Mouse (Mus musculus): Measurements from ENCODE around the gene Eif2ak4. TPM values are rescaled to one million over a fixed set of nuclear protein-coding genes. Genes with fewer than 3 reads are reported as not detected.
A peak's percentile ranks its signal among the peaks of the same experiment; 100 is the strongest.

The Eif2ak4 gene
- polyA plus RNA-seq, 2 experiments = 3.7 to 6.3 TPM

GRCm38 (mm10) chr2:118353916-118354403 lies 34.5 kb upstream of the Eif2ak4 start:
- H3K4me2 ChIP-seq (ENCODE audit: low read depth) = no peak overlapping the region
- no peak overlapping the region for H3K9ac ChIP-seq (replicated peaks)
- TF ChIP-seq CTCF (IDR thresholded peaks at IDR 0.05; ENCODE audit: low read depth) = no peak
- no peak for TF ChIP-seq EP300 (IDR thresholded peaks at IDR 0.05; ENCODE audit: low read depth)
- WGBS (ENCODE audit: insufficient replicate concordance) = 60% methylated on average over 4 of the region's 4 CpGs
- no peaks in the 10 kb centered on the region for H3K9me3 ChIP-seq (ENCODE audit: control insufficient read depth, low read length)
- H3K4me1 ChIP-seq (replicated peaks; ENCODE audit: control insufficient read depth in 2 of 2, insufficient read depth in 2 of 2, low read length in 1 of 2) = no peaks in the 10 kb centered on the region
- H3K36me3 ChIP-seq (replicated peaks; ENCODE audit: control insufficient read depth, insufficient read depth, low read depth) = no peaks in the 10 kb centered on the region
- ATAC-seq (ENCODE audit: insufficient read depth) (no peak), DNase-seq (ENCODE audit: low read depth in 3 of 3, low spot score in 3 of 3) (no peak)
- H3K27ac ChIP-seq = no peak overlapping the region
- H3K27me3 ChIP-seq (ENCODE audit: control insufficient read depth, insufficient read depth, low read length) = no peaks in the 10 kb centered on the region
- H3K4me3 ChIP-seq (ENCODE audit: insufficient read depth in 1 of 2, low read depth in 2 of 2, low read length in 2 of 2) = no peak overlapping the region

- TF ChIP-seq EP300 (IDR thresholded peaks at IDR 0.05; ENCODE audit: low read depth) (no peak), CTCF (IDR thresholded peaks at IDR 0.05; ENCODE audit: low read depth) (no peak)
- Histone ChIP-seq H3K9ac (replicated peaks) (no peak overlapping the region), H3K4me3 (ENCODE audit: insufficient read depth in 1 of 2, low read depth in 2 of 2, low read length in 2 of 2) (no peak overlapping the region), H3K36me3 (replicated peaks; ENCODE audit: control insufficient read depth, insufficient read depth, low read depth) (no peaks in the 10 kb centered on the region), H3K9me3 (ENCODE audit: control insufficient read depth, low read length) (no peaks in the 10 kb centered on the region), H3K4me1 (replicated peaks; ENCODE audit: control insufficient read depth in 2 of 2, insufficient read depth in 2 of 2, low read length in 1 of 2) (no peaks in the 10 kb centered on the region), H3K4me2 (ENCODE audit: low read depth) (no peak overlapping the region), H3K27ac (no peak overlapping the region), H3K27me3 (ENCODE audit: control insufficient read depth, insufficient read depth, low read length) (no peaks in the 10 kb centered on the region)
- DNase-seq (ENCODE audit: low read depth in 3 of 3, low spot score in 3 of 3) (no peak), ATAC-seq (ENCODE audit: insufficient read depth) (no peak)
- 69% methylated on average over 6 of the region's 6 CpGs for WGBS (ENCODE audit: insufficient replicate concordance)
Observed at GRCm38 (mm10) chr2:118355138-118355719, 33.2 kb upstream of the Eif2ak4 start.

GRCm38 (mm10) chr2:118371841-118372240 lies 16.6 kb upstream of the Eif2ak4 start:
- Histone ChIP-seq H3K36me3 (replicated peaks; ENCODE audit: control insufficient read depth, insufficient read depth, low read depth) (no peaks in the 10 kb centered on the region), H3K4me1 (replicated peaks; ENCODE audit: control insufficient read depth in 2 of 2, insufficient read depth in 2 of 2, low read length in 1 of 2) (no peaks in the 10 kb centered on the region), H3K27me3 (ENCODE audit: control insufficient read depth, insufficient read depth, low read length) (peaks cover 35% of the 10 kb centered on the region), H3K4me2 (ENCODE audit: low read depth) (no peak overlapping the region), H3K27ac (no peak overlapping the region), H3K9ac (replicated peaks) (no peak overlapping the region), H3K9me3 (ENCODE audit: control insufficient read depth, low read length) (no peaks in the 10 kb centered on the region), H3K4me3 (ENCODE audit: insufficient read depth in 1 of 2, low read depth in 2 of 2, low read length in 2 of 2) (no peak overlapping the region)
- ATAC-seq (ENCODE audit: insufficient read depth) = no peak
- WGBS (ENCODE audit: insufficient replicate concordance) = 38% methylated on average over 1 of the region's 1 CpGs
- DNase-seq (ENCODE audit: low read depth in 3 of 3, low spot score in 3 of 3) = no peak
- TF ChIP-seq CTCF (IDR thresholded peaks at IDR 0.05; ENCODE audit: low read depth) = no peak
- TF ChIP-seq EP300 (IDR thresholded peaks at IDR 0.05; ENCODE audit: low read depth) = no peak

DNA sequence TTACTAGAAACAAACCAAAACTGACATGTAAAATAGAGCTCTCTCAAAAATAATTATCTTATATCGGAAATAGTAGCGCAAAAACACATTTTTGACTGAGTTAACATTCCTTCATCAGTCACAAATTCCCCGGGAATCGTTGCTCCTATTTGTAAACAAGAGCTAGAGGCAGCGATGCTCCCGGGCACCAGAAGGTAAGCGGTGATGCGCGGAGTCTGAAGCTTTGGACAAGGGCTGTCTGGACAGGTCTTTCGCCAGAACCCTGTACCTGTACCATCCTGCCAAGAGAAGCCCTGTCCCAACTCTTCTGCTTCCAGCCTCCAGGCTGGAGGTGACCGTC lies 15.9 kb upstream of the Eif2ak4 start:
- H3K9ac ChIP-seq (replicated peaks) = no peak overlapping the region
- no peak for DNase-seq (ENCODE audit: low read depth in 3 of 3, low spot score in 3 of 3)
- TF ChIP-seq CTCF (IDR thresholded peaks at IDR 0.05; ENCODE audit: low read depth) = no peak
- TF ChIP-seq EP300 (IDR thresholded peaks at IDR 0.05; ENCODE audit: low read depth) = no peak
- WGBS (ENCODE audit: insufficient replicate concordance) = 12% methylated on average over 11 of the region's 11 CpGs
- H3K36me3 ChIP-seq (replicated peaks; ENCODE audit: control insufficient read depth, insufficient read depth, low read depth) = no peaks in the 10 kb centered on the region
- H3K9me3 ChIP-seq (ENCODE audit: control insufficient read depth, low read length) = no peaks in the 10 kb centered on the region
- no peak overlapping the region for H3K27ac ChIP-seq
- H3K4me3 ChIP-seq (ENCODE audit: insufficient read depth in 1 of 2, low read depth in 2 of 2, low read length in 2 of 2) = peak overlapping the region; percentile 24 to 46; a peak in 3 of 4 replicates
- ATAC-seq (ENCODE audit: insufficient read depth) = 0 out of 2 replicates have a peak, but pooled peaks have one; percentile 13
- H3K27me3 ChIP-seq (ENCODE audit: control insufficient read depth, insufficient read depth, low read length) = peaks cover 35% of the 10 kb centered on the region
- H3K4me1 ChIP-seq (replicated peaks; ENCODE audit: control insufficient read depth in 2 of 2, insufficient read depth in 2 of 2, low read length in 1 of 2) = no peaks in the 10 kb centered on the region
- peak overlapping the region; percentile 66 for H3K4me2 ChIP-seq (ENCODE audit: low read depth)

- TF ChIP-seq EP300 (IDR thresholded peaks at IDR 0.05; ENCODE audit: low read depth) (no peak), CTCF (IDR thresholded peaks at IDR 0.05; ENCODE audit: low read depth) (no peak)
- peaks cover 35% of the 10 kb centered on the region for H3K27me3 ChIP-seq (ENCODE audit: control insufficient read depth, insufficient read depth, low read length)
- H3K4me2 ChIP-seq (ENCODE audit: low read depth) = peak within 1 kb of the TSS; percentile 66
- H3K4me1 ChIP-seq (replicated peaks; ENCODE audit: control insufficient read depth in 2 of 2, insufficient read depth in 2 of 2, low read length in 1 of 2) = no peaks in the 10 kb centered on the region
- 2% methylated on average over 59 of the region's 59 CpGs for WGBS (ENCODE audit: insufficient replicate concordance)
- H3K9me3 ChIP-seq (ENCODE audit: control insufficient read depth, low read length) = no peaks in the 10 kb centered on the region
- no peak within 1 kb of the TSS for H3K27ac ChIP-seq
- H3K9ac ChIP-seq (replicated peaks) = no peak within 1 kb of the TSS
- DNase-seq (ENCODE audit: low read depth in 3 of 3, low spot score in 3 of 3) = no peak
- peak within 1 kb of the TSS; percentile 24 to 46 for H3K4me3 ChIP-seq (ENCODE audit: insufficient read depth in 1 of 2, low read depth in 2 of 2, low read length in 2 of 2)
- peak; percentile 50; the same call in 1 of the 2 replicates for ATAC-seq (ENCODE audit: insufficient read depth)
- H3K36me3 ChIP-seq (replicated peaks; ENCODE audit: control insufficient read depth, insufficient read depth, low read depth) = no peaks in the 10 kb centered on the region
Observed at GRCm38 (mm10) chr2:118372901-118373571, 15.4 kb upstream of the Eif2ak4 start, which contains the start of gene Gpr176. TSS of gene Gpr176 (minus strand) at chr2:118373419.

Data from liver, embryonic 14.5 days (tissue).